Mouse (Mus musculus) spleen, postnatal 10 days (tissue): ENCODE measurements around the gene Dynll1.

ENCODE experiments used
- DNase-seq, 2 experiments: peaks; one replicate each; pipeline ENCODE4 v3.0.0; 2021 to 2022; ENCODE audit warnings: low spot score in 2 of 2

Gene Dynll1

DNA sequence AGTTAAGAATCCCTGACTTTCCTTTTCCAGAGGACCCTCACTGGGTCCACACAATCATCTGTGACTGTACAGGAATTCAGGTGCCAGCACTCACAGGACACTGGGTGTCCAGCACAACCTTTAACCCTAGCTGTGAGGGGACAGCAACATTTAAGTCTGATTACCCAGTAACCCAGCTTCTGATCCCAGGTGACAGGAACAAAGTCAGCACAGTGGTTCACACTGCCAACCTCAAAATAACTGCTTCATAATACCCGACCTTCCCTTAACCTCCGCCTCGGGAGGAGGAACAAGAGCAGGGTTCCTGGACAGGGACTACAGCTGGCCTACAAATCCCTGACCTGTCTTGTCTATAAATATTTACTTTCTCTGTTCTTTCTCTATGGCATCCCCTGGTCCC lies 32.5 kb downstream of the Dynll1 start:
- DNase-seq: peak in 1 of 2 experiments; percentile 53

DNA sequence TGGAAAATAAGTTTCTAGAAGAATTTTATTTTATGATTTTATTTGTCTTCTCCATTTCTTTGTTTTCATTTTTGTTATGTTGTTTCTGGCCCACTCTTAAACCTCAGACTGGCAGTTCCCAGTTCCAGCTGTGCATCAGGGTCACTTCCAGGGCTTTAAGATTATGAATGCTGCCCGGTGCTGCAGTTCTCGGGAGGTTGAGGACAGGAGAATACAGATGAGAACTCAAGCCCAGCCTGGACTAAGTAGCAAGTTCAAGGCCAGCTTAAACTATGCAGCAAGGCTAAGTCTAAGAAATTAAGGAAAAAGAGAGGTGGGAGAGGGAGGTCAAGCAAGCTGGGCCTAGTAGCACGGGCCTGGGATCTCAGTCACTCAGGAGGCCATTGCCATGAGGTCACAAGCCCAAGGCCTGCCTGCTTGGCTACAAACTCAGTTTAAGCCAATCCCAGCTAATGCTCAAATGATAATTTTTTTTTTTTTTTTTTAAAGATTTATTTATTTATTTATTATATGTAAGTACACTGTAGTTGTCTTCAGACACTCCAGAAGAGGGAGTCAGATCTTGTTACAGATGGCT lies 33.2 kb downstream of the Dynll1 start:
- peak; percentile 26 to 39 for DNase-seq

DNA sequence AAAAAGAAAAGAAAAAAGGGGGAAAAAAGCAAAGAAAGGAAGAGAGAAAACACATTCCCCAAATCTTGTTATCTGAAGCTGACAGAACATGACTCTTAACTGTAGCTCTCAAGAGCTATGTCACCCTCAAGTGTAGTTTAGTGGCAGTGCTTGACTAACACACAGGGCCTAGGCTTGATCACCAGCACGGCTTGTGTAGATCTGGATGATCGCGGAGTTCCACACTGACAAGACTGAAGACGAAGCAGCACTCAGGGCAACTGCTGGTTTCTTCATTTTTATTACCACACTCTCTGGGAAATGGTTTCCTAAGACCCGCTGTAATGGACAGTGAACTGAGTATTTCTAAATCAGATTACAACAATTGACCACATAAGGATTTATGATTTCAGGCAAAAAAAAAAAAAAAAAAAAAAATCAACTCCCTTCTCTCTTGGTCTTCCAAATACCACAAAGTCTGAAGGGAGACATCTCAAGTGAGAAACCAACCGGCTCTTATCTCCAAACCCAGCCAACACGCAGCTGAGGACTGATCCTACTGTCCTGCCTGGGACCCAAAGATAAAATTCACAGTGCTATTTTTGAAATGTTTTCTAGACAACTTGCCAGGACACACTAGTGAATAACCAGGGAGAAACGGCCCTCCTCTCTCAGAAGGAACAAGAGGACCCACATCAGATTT lies 33.9 kb downstream of the Dynll1 start:
- peak; percentile 47 to 79 for DNase-seq

DNA sequence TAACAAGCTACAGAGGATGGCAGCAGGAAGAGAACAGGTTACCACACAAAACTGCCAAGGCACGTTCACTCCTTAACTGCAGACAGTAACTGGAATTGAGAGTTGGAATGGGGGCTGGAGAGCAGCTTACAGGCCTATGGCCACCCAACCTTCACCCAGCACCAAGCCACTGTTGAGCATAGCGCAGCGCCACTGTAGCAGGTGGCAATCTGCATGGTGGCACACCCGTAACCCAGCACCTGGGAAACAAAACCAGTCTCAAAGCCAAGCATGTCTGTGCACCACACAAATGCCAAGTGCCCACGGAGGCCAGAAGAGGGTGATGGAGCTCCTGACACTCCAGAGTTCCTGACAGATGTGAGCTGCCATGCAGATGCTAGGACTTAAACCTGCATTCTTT lies 34.5 kb downstream of the Dynll1 start:
- DNase-seq: peak; percentile 43 to 49

DNA sequence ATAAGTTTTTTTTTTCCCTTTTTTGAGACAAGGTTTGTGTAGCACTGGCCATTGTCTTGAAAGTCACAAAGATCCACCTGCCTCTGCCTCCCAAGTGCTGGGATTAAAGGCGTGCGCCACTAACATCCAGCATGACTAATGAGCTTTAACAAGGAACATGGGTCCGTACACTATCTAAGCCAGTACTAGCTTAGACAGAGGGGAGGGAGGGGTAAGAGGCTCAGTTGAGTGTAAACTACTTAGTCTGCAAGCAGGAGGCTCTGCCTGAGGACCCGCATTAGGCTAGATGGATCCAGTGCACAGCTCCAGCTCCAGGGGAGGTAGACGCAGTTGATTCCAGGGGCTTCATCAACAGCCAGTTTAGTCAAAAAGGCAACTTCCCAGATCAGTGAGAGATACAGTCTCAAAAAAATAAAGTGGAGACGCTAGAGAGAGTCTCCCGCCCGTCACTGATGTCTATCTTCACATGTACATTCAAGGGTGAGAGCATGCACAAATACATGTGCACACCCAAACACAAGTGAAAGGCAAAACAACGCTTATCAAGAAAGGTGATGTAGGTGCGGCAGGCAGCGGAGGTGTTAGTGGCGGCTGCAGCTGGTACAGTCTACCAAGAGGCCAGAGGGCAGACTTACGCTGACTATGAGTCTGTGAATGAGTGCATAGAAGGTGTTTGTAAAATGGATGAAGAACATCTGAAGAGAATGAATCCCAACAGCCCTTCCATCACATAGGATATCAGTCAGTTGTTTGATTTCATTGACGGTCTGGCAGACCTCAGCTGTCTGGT lies 38.1 kb downstream of the Dynll1 start:
- no peak for DNase-seq

DNA sequence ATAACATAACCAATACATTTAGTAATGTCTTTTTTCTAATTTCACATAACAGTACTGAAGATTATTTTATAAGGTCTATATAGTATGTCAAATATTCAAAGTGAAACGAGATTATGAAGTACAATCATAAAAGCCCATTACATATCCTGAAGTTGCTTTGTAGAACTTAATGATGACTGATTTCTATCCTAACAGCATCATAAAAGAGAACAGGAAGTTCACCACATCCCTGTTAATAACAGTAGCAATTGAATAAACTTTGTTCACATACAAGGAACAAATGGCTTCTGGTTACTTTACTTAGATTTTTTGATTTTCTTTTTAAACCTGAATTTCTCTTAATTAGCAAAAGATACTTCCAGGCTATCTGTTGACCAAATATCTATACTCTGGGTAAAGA lies 38.9 kb downstream of the Dynll1 start:
- no peak for DNase-seq

DNA sequence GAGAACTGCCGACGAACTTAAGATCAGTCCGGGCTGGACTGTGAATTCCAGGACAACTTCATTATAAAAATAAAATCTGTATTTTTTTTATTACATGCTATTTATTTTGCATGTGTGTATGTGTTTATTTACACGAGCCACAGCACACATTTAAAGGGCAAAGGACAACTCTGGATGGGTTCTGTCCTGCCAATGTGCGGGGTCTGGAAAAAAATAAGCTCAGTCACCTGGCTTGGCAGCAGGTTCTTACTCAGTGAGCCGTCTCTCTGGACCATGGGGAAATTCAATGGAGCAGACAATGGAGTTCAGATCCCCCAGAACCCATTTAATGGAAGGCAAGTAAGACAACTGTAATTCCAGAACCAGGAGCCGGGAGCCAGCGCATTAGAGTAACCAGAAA lies 39.7 kb downstream of the Dynll1 start:
- no peak for DNase-seq

DNA sequence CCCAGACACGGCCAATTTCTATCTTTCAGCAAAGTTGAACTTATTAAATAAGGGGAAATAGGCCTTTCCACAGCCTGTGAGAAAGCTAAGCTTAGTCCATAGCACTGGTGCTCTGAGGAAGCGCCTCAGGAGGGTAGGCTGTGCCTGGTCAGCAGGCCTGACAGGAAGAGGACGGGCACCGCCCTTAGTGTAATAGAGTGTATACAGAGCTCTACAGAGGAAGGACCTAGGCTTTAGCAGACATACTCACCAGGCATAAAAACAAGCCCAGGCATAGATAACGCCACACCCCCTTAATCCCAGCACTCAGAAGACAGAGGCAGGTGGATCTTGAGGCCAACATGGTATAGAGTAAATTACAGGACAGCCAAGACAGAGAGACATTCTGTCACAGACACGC lies 40.4 kb downstream of the Dynll1 start:
- DNase-seq: no peak

DNA sequence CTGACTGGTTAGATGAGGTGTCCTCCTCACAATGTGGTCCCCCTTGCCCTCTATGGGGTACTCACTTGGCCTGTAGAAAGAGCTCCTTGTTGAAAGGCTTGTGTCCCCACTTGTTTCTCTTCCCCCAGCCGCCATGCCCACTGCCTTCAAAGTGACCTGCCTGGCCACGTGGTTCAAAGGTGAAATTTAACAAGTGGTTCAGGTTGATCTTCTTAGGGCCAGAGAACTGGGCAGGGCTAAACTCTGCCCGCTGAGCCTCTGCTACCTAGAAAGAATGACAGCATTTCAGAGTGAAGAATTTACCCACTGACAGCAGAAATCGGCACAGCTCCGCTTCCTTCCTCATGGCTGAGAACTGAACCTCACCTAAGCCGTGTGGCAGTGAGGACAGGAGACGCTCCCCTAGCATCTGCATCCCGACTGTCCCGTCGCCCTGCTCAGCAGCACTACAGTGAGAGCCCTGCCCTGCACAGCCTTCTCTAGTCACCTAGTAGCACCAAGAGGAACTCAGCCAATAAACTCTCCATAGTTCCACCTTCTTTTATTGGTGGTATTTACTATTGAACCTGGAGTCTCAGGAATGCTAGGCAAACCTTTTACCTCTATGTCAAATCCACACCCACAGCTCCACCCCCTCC lies 43.8 kb downstream of the Dynll1 start:
- DNase-seq: no peak

DNA sequence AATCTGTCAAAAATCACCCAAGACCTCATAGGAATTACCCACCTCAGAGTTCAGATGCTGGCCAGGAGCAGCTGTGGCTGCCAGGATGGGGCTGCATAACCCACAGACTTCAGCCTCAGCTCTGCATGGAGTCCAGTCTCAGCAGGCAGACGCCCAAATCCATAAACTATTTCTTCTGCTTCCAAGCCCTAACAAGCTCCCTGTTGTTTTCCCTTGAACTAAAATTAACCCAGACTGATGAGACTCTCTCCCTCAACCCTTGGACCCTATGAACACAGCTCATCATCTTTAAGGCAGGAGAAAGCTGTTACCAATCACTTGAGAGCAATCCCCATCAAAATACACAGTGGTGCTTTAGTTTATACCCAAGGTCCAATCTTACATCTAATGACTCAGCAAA lies 45.3 kb downstream of the Dynll1 start:
- no peak for DNase-seq
